In the genomic region with DNA sequence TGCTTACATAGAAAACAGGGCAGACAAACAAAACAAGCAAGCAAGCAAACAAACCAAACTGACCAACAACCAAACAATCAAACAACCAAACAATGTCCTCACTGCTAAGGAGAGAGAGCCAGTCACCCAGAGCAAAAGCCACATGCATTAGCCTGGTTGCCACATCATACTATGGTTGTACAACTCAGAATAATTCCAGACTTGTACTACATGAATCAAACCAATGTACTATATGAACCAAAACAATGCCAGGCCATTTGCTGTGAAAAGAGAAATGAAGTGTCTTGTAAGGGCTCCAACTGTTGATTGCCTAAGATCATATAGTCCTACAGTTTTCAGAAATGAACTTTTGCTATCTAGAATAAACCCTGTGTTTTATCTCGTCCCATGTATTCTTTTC, we compare ENCODE assay signal across 19 mouse cellular contexts. TPM values are rescaled to one million over a fixed set of nuclear protein-coding genes. Genes with fewer than 3 reads are reported as not detected.
DNase-seq lines count a peak whose midpoint lies in the region; ATAC-seq and TF ChIP-seq lines count a peak whose summit lies in the region.
"Had no signal": no experiment of that assay in that cellular context is flagged by ENCODE, and none has a peak within 500 bp of the region (broad histone marks: within the 10 kb centered on the region; RNA-seq: fewer than 3 reads in every experiment).

No protein-coding gene starts in this region.

- no peak overlapping the region for H3K4me2 ChIP-seq in forebrain, embryonic 15.5 days (replicated peaks)
- no peak overlapping the region for H3K4me2 ChIP-seq in forebrain, embryonic 11.5 days (ENCODE audit: low read depth, low read length, severe bottlenecking)
- no peak overlapping the region for H3K4me2 ChIP-seq in lung, embryonic 14.5 days
- H3K4me2 ChIP-seq in midbrain, embryonic 15.5 days: no peak overlapping the region
- H3K4me2 ChIP-seq: limb, embryonic 15.5 days; liver, embryonic 15.5 days; stomach, embryonic 15.5 days had no signal

- ATAC-seq in forebrain, embryonic 15.5 days (replicated peaks): peak; percentile 53
- no peak for ATAC-seq in forebrain, embryonic 11.5 days (replicated peaks; ENCODE audit: low FRiP score)
- no peak for ATAC-seq in lung, embryonic 14.5 days (ENCODE audit: insufficient read depth)
- ATAC-seq in midbrain, embryonic 15.5 days (replicated peaks): peak; percentile 45
- ATAC-seq: activated CD4-positive, CD25-positive, alpha-beta regulatory T cell, adult 4 months had no signal

- no peaks in the 10 kb centered on the region for H3K27me3 ChIP-seq in forebrain, embryonic 15.5 days
- no peaks in the 10 kb centered on the region for H3K27me3 ChIP-seq in forebrain, embryonic 11.5 days (ENCODE audit: control insufficient read depth, insufficient read depth, low read length)
- no peaks in the 10 kb centered on the region for H3K27me3 ChIP-seq in lung, embryonic 14.5 days (ENCODE audit: insufficient read depth, low read length)
- no peaks in the 10 kb centered on the region for H3K27me3 ChIP-seq in midbrain, embryonic 15.5 days (replicated peaks)
- H3K27me3 ChIP-seq: limb, embryonic 15.5 days; liver, embryonic 15.5 days; stomach, embryonic 15.5 days had no signal

- TF ChIP-seq POLR2A in cortical plate, adult 2 months (IDR thresholded peaks at IDR 0.05; ENCODE audit: extremely low read depth, insufficient read depth, low read length): no peak

- no peaks in the 10 kb centered on the region for H3K9me3 ChIP-seq in forebrain, embryonic 15.5 days
- H3K9me3 ChIP-seq in forebrain, embryonic 11.5 days (ENCODE audit: control insufficient read depth, low read length): no peaks in the 10 kb centered on the region
- no peaks in the 10 kb centered on the region for H3K9me3 ChIP-seq in lung, embryonic 14.5 days (ENCODE audit: low read depth, low read length)
- H3K9me3 ChIP-seq in midbrain, embryonic 15.5 days: no peaks in the 10 kb centered on the region
- H3K9me3 ChIP-seq: G1E; limb, embryonic 15.5 days; liver, embryonic 15.5 days; stomach, embryonic 15.5 days had no signal

- H3K36me3 ChIP-seq in forebrain, embryonic 15.5 days: no peaks in the 10 kb centered on the region; the same call in 1 of the 2 replicates
- no peaks in the 10 kb centered on the region for H3K36me3 ChIP-seq in forebrain, embryonic 11.5 days (ENCODE audit: control insufficient read depth, insufficient read depth, low read length)
- no peaks in the 10 kb centered on the region for H3K36me3 ChIP-seq in lung, embryonic 14.5 days (ENCODE audit: insufficient read depth)
- no peaks in the 10 kb centered on the region; the same call in 1 of the 2 replicates for H3K36me3 ChIP-seq in midbrain, embryonic 15.5 days (replicated peaks)
- H3K36me3 ChIP-seq: G1E; limb, embryonic 15.5 days; liver, embryonic 15.5 days; stomach, embryonic 15.5 days had no signal

- H3K4me3 ChIP-seq in forebrain, embryonic 15.5 days: no peak overlapping the region
- H3K4me3 ChIP-seq in forebrain, embryonic 11.5 days (ENCODE audit: low read depth, low read length): no peak overlapping the region
- no peak overlapping the region for H3K4me3 ChIP-seq in lung, embryonic 14.5 days (ENCODE audit: low read depth, low read length)
- no peak overlapping the region for H3K4me3 ChIP-seq in cortical plate, adult 2 months (ENCODE audit: insufficient read depth, low read length)
- H3K4me3 ChIP-seq in midbrain, embryonic 15.5 days: no peak overlapping the region
- H3K4me3 ChIP-seq: limb, embryonic 15.5 days; liver, embryonic 15.5 days; stomach, embryonic 15.5 days had no signal

- no peak for TF ChIP-seq CTCF in lung, embryonic 14.5 days (IDR thresholded peaks at IDR 0.05; ENCODE audit: low read depth)
- no peak for TF ChIP-seq CTCF in cortical plate, adult 2 months (IDR thresholded peaks at IDR 0.05; ENCODE audit: extremely low read depth, insufficient read depth, low read length)

- intact Hi-C loops in heart, postnatal 25 days (cut with DNase I): no loop called here

- peaks cover 27% of the 10 kb centered on the region for H3K4me1 ChIP-seq in forebrain, embryonic 15.5 days
- H3K4me1 ChIP-seq in forebrain, embryonic 11.5 days (replicated peaks; ENCODE audit: control insufficient read depth, insufficient read depth, low read length): 0 out of 2 replicates have a peak, but pooled peaks cover 3% of the 10 kb centered on the region
- H3K4me1 ChIP-seq in lung, embryonic 14.5 days (ENCODE audit: insufficient read depth): no peaks in the 10 kb centered on the region
- peaks cover 6% of the 10 kb centered on the region for H3K4me1 ChIP-seq in cortical plate, adult 2 months (ENCODE audit: control insufficient read depth, insufficient read depth, low read length)
- H3K4me1 ChIP-seq in midbrain, embryonic 15.5 days: peaks cover 7% of the 10 kb centered on the region; the same call in 1 of the 2 replicates
- H3K4me1 ChIP-seq: stomach, embryonic 15.5 days had no signal

- peak overlapping the region; percentile 82 for H3K27ac ChIP-seq in forebrain, embryonic 15.5 days (replicated peaks)
- H3K27ac ChIP-seq in forebrain, embryonic 11.5 days (ENCODE audit: low read depth, low read length): no peak overlapping the region
- no peak overlapping the region for H3K27ac ChIP-seq in lung, embryonic 14.5 days (ENCODE audit: low read depth)
- H3K27ac ChIP-seq in cortical plate, adult 2 months (ENCODE audit: insufficient read depth, low read length): peak overlapping the region; percentile 68
- H3K27ac ChIP-seq in midbrain, embryonic 15.5 days: 0 out of 2 replicates have a peak overlapping the region, but pooled peaks have one; percentile 53
- H3K27ac ChIP-seq: kidney, postnatal 0 days; limb, embryonic 15.5 days; liver, embryonic 15.5 days; stomach, embryonic 15.5 days had no signal

- H3K9ac ChIP-seq in forebrain, embryonic 15.5 days (replicated peaks): no peak overlapping the region
- no peak overlapping the region for H3K9ac ChIP-seq in forebrain, embryonic 11.5 days (ENCODE audit: low read length)
- H3K9ac ChIP-seq in lung, embryonic 14.5 days: no peak overlapping the region
- no peak overlapping the region for H3K9ac ChIP-seq in midbrain, embryonic 15.5 days
- H3K9ac ChIP-seq: limb, embryonic 15.5 days; liver, embryonic 15.5 days; stomach, embryonic 15.5 days had no signal

- WGBS in forebrain, embryonic 15.5 days: 11% methylated on average over 1 of the region's 1 CpGs
- 62% methylated on average over 1 of the region's 1 CpGs for WGBS in forebrain, embryonic 11.5 days
- WGBS in lung, embryonic 14.5 days: 33% methylated on average over 1 of the region's 1 CpGs
- 34% methylated on average over 1 of the region's 1 CpGs for WGBS in midbrain, embryonic 15.5 days

- DNase-seq in forebrain, embryonic 11.5 days (ENCODE audit: low spot score): no peak
- DNase-seq in lung, embryonic 14.5 days: peak; percentile 13
- no peak for DNase-seq in lung, adult 18-20 months
- no peak for DNase-seq in heart, postnatal 25 days (ENCODE audit: low spot score)
- DNase-seq in natural killer cell, adult 2 months (ENCODE audit: low spot score in 2 of 2): no peak
- DNase-seq: adrenal gland, postnatal 10 days; embryo, embryonic 11 days; kidney, adult 18-20 months; lung, postnatal 4 days; thymus, adult 2 months had no signal

RNA-seq across cellular contexts. Expression of a gene that starts 37.0 kb away (rescaled TPM):
- 0.37 and 0.47 TPM in 2 replicates for polyA plus RNA-seq in forebrain, embryonic 15.5 days (2015; fragmentation: Nextera tagmentation; extraction: Ambion mirVana)
- polyA plus RNA-seq in forebrain, embryonic 11.5 days (2014; fragmentation: Nextera tagmentation; extraction: Ambion mirVana): 0.13 and 0.24 TPM in 2 replicates
- 0.05 and 0.07 TPM in 2 replicates for polyA plus RNA-seq in lung, embryonic 14.5 days (2014; fragmentation: Nextera tagmentation; extraction: Ambion mirVana)
- polyA plus RNA-seq in cortical plate, adult 2 months (2012; rRNA removed): 0.90 and 1.2 TPM in 2 replicates
- polyA plus RNA-seq in midbrain, embryonic 15.5 days (2015; fragmentation: Nextera tagmentation; extraction: Ambion mirVana): 0.72 and 0.74 TPM in 2 replicates
- total RNA-seq in heart, postnatal 25 days (2021): 1 to 10 TPM; 1.8 to 2.3 TPM
- polyA plus RNA-seq: activated CD4-positive, CD25-positive, alpha-beta regulatory T cell, adult 4 months; G1E had no signal

Comparison
In these comparisons a context has a peak if more than half of its experiments do, and no peak if none do; other contexts are left out.
1. ATAC-seq: peak in forebrain, embryonic 15.5 days (single experiment) and midbrain, embryonic 15.5 days (single experiment); none in forebrain, embryonic 11.5 days (single experiment) and lung, embryonic 14.5 days (single experiment).
2. H3K27ac ChIP-seq: peak in forebrain, embryonic 15.5 days (single experiment), cortical plate, adult 2 months (single experiment) and midbrain, embryonic 15.5 days (single experiment); none in forebrain, embryonic 11.5 days (single experiment) and lung, embryonic 14.5 days (single experiment).